Mouse (Mus musculus): ENCODE data around the gene Antxr1.

GRCm38 (mm10) chr6:87121961-87122360 is 213.7 kb downstream of the Antxr1 start:
- no peak for TF ChIP-seq CTCF (IDR thresholded peaks at IDR 0.05; ENCODE audit: low read depth)
- TF ChIP-seq EP300 (optimal IDR thresholded peaks at IDR 0.05) = no peak

Measured in stomach, postnatal 0 days (tissue).